Mouse (Mus musculus): Measurements from ENCODE around the gene Prrt2.
A peak's percentile ranks its signal among the peaks of the same experiment; 100 is the strongest.

Gene Prrt2

DNA sequence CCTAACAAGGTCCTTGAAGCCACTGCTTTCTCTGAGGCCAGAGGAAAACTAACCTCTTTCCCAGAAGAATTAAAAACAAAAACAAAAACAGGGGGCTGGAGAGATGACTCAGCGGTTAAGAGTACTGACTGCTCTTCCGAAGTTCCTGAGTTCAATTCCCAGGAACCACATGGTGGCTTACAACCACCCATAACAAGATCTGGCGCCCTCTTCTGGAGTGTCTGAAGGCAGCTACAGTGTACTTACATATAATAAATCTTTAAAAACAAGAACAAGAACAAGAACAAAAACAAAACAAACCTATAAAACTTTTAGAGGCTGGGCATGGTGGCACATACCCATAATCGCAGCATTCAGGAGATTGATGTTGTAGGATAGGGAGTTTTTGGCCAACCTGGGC is 24.6 kb downstream of the Prrt2 start:
- DNase-seq, result peak in 1 of 2 experiments; percentile 25

DNA sequence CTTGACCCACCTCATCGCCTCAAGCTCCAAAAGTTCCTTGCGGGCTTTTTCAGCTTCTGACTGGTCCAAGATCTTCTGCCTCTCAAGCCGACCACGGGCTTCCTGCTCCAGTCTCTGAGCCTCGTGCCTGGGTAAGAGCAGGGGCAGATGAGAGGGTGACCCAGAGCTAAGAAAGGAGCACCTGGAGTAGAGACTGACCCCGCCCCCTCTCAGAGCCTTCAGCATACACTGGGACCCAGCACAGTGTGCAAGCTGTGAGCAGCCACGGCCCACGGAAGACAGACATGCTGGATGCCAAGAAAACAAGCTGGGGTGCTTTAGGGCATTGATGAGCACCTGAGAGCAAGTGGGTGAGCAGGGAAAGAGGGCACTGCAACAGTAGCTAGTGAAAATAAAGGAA is 32.2 kb downstream of the Prrt2 start:
- DNase-seq, result no peak

DNA sequence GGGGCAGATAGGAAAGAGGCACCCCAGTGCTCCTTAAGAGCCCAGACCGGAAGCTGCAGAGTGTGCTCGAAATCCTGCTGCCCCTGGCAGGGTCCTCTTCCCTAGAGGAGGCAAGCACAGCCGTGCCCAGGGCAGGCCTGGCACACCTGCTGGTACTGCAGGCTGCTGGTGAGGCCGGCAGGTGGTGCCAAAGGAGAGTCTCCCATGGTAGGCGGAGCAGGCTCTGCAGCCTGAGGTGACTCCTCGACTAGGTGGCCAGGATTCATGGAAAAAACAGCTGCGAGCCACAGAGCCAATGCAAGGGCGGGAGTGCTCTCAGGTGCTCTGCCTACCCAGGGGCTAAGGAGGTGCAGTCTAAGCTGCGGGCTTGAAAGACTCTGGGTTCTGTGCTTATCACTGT is 34.7 kb downstream of the Prrt2 start:
- DNase-seq, result peak in 1 of 2 experiments; percentile 16

DNA sequence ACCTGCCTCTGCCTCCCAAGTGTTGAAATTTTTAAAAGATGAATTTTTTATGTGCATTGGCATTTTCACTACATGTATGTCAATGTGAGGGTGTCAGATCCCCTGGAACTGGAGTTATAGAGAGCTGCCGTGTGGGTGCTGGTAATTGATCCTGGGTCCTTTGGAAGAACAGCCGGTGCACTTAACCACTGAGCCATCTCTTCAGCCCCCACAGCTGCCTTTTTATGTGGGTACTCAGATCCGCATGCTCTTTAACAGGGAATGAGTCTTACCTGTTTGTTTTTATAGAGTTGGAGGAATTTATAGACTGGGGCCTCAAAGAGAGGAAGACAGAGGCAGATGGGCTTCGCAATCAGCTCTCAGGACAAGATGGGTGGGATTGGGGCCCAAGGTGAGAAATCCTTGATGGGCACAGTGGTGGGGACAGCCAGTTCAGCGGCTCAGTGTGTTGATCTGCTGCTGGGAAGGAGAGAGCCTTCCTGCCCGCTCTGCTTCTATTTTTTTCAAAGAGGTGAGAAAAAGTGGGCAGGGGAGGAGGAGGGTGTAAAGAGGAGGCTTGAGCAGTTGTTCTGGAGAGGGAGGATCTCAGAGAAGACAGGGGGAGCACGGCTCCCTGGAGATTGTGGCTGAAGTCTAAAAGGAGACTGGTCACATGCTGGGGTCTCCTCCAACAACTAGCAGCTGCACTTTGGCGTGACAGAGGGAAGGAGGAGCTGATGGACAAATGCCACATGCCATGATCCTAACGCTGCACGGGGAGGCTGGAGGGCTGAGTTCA is 36.2 kb downstream of the Prrt2 start:
- no peak for DNase-seq

DNA sequence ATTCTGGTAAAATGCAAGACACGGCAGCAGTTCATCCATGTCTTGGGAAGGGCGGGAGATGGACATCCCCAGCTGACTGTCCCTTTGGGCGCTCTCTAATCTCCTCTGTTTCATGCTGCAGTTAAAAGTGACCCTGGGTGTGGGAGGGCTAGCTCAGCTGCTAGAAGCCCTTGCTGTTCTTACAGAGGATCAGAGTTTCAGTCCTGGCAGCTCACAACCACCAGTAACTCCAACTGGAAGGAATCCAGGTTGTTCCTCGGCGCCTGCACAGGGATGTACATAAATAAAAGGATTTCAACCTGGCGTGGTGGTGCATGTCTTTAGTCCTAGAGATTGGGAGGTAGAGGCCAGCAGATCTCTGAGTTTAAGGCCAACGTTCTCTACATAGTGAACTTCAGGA is 37.9 kb downstream of the Prrt2 start:
- no peak for DNase-seq

DNA sequence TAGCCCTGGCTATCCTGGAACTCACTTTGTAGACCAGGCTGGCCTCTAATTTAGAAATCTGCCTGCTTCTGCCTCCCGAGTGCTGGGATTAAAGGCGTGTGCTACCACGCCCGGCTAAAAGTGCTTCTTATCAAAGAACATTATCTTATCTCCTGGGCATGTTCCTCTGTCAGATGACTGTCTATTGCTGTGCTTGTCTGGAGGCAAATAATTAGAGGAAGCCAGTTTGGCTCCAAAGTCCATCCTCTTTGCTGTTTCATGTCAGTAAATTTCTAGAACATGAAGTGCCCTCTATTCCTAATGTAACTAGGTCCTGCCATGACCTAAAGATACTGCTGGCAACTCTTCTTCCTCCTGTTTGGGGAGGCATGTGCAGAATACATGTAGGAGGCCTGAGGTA is 39.0 kb downstream of the Prrt2 start:
- DNase-seq, result no peak

DNA sequence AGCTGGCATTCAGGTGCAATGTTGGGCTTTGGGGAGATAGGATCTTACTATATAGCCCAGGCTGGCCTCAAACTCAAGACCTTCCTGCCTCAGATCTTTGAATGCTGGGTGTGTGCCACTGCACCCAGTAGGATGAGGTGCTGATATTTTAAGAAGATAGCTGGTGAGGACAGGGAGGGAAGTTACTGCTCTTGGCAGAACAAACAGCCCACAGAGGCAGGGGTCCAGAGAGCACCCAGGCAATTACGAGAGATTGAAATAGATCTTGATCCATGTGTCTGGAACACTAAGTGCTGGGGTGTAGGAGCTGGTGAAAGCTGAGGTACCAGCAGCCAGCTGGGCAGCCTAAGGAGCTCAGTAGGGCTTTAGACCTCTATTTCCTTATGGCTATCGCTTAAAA is 39.4 kb downstream of the Prrt2 start:
- DNase-seq, result no peak

DNA sequence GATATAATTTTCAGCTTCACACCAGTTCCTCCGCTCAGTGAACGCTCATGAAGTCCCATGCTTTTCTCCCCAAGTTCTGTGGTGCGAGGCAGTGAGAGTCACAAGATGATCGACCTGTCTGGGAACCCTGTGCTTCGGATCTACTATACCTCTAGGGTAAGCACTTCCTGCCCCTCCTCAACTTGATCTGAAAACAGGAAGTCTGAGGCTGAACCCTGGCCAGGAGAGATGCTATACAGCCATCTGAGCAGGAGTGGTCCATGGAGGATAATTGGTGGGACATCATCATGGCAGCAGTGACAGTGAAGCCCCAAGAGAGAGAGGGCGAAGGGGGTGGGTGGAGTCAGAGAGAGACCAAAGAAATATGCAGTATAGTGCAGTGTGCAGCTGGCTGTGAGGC is 42.2 kb downstream of the Prrt2 start:
- DNase-seq, result peak in 1 of 2 experiments; percentile 7

DNA sequence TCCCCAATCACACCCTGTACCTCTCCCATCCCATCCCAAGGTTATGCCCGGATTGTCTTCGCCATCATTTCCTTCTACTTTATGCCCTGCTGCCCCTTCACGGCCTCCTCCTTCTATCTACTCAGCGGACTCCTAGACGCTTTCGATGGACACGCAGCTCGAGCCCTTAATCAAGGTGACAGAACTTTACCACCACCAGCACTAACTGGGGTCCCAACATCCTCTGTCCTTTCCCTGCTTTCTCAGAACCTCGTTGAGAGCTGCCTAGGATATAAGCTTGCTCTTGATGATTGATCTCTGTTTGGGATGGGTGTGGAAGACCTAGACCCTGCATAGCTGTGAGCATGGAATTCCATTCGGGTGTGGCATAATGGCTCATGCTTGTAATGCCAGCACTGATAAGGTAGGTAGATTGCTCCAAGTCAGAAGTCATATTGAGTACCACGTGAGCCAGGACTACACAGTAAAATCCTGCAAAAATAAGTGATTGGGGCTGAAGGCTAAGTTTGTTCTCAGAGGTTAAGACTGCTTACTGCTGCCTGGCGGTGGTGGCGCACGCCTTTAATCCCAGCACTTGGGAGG is 44.0 kb downstream of the Prrt2 start:
- DNase-seq, result peak in 1 of 2 experiments; percentile 18

DNA sequence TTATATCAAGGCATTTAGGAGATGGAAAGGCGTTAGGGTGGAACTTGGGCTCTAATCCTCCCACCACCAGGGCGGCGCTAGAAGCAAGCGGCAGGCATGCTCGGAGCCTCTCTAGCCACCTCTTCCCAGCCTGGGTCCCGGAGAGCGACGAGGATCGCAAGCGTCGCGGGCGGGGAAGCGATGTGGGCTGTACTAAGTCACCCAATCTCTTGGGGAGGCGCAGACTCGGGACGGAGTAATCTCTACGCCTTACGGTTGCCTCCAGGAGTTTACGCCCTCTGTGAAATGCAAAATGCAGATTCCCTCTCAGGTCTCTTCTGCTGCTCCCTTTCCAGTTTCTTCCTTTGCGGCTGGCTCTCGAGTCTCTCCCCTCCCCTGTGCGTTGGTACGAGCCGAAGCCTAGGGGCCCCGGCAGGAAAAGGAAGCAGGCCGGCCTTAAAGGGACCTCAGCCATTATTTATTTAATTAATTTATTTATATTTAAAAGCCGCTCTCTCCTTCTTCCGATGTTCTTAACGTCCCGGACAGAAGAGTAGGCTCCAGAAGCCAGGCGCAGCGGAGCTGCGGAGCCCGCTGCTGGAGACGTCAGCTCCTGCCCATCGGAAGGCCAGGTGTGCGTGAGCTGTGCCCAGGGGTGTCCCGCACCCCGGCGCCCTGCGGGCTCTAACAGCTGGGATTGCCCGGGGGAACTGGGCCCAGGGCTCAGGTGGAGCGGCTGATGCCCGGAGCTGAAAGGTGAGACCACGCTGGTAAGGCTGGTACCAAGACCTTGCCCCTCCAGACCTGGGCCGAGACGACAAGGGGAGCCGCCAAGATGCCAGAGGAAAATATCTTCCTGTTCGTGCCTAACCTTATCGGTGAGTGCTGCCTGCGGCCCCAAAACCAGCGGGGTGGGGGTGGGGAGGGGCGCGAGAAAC is 44.8 kb downstream of the Prrt2 start, which contains the start of gene Cdiptos:
Gene Cdiptos, minus strand, starts transcription at position 149 of the 917 bp plus-strand sequence.
- DNase-seq, result peak; percentile 89 to 97

DNA sequence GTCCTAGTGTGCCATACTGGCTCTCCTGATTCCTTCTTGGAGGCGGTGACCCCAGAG is 45.3 kb downstream of the Prrt2 start, which contains the start of gene Cdipt:
Gene Cdipt, plus strand, starts transcription at position 22 of the 57 bp plus-strand sequence.
- DNase-seq, result no peak

DNA sequence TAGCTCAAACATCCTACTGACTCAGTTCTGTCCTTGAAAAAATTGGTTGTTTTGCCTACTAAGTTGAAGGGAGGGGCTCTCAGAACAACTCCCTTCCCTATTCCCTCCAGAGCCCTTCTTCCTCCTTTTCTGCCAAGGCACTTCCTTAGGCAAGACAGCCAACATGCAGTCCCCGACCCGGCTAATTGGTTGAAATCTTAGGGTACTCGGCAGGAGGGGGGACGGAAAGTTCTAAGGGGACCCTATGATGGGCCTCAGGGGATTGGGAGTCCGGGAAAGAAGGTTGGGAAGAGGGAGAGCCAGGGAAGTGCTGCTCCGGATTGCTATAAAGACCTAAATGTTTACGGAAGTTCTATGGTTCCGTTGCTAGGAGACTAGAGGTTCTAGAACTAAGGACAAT is 45.5 kb downstream of the Prrt2 start:
- peak in 1 of 2 experiments; percentile 20 for DNase-seq

Measured in spleen, adult 18-20 months (tissue).